Mouse (Mus musculus) limb, embryonic 13.5 days (tissue): Measurements from ENCODE around the gene Iqsec1. TPM values are rescaled to one million over a fixed set of nuclear protein-coding genes. Genes with fewer than 3 reads are reported as not detected.
A peak's percentile ranks its signal among the peaks of the same experiment; 100 is the strongest.

Source experiments
- ATAC-seq: fragments of 200-750 bp; cut with Nextera tagmentation; 2 replicates; pipeline ENCODE4 v1.8.0; 2017; ENCODE audit warnings: low read depth, moderate number of reproducible peaks, moderate TSS enrichment; ENCODE audit not compliant: low FRiP score
- H3K27ac ChIP-seq: fragments of 300-500 bp; sonication (generic); 2 replicates; pipeline ENCODE4 v1.5.1; 2015; ENCODE audit warnings: inconsistent platforms, mild to moderate bottlenecking, moderate library complexity
- H3K27me3 ChIP-seq: fragments of 300-500 bp; sonication (generic); 2 replicates; pipeline ENCODE4 v1.6.1; 2015; ENCODE audit warnings: mild to moderate bottlenecking, inconsistent platforms
- H3K36me3 ChIP-seq: fragments of 300-500 bp; sonication (generic); 2 replicates; pipeline ENCODE4 v1.6.1; 2015; ENCODE audit warnings: inconsistent platforms, mild to moderate bottlenecking, moderate library complexity
- H3K4me1 ChIP-seq: fragments of 300-500 bp; sonication (generic); 2 replicates; pipeline ENCODE4 v1.6.1; 2015; ENCODE audit warnings: inconsistent platforms
- H3K4me2 ChIP-seq: fragments of 300-500 bp; sonication (generic); replicated peaks from 2 replicates; pipeline ENCODE4 v1.6.1; 2015; ENCODE audit warnings: inconsistent platforms, mild to moderate bottlenecking, moderate library complexity
- H3K4me3 ChIP-seq: fragments of 300-500 bp; sonication (generic); 2 replicates; pipeline ENCODE4 v1.5.1; 2015; ENCODE audit warnings: moderate library complexity, mild to moderate bottlenecking, inconsistent platforms
- H3K9ac ChIP-seq: fragments of 300-500 bp; sonication (generic); 2 replicates; pipeline ENCODE4 v1.6.1; 2015; ENCODE audit warnings: mild to moderate bottlenecking, inconsistent platforms
- H3K9me3 ChIP-seq: fragments of 300-500 bp; sonication (generic); 2 replicates; pipeline ENCODE4 v1.6.1; 2016; ENCODE audit warnings: inconsistent platforms
- WGBS: fragments of 180-500 bp; shearing (Covaris S2); methylation state at CpG from one replicate; pipeline ENCODE4 v1.1.7; 2015; 5-methylcytosine and 5-hydroxymethylcytosine counted together
- polyA plus RNA-seq: library from polyadenylated mRNA; unstranded; fragments of >200 nt; fragmentation: Nextera tagmentation; extraction: Ambion mirVana; gene quantifications from 2 replicates; pipeline ENCODE4 v1.2.1, GENCODE M21; 2015

Iqsec1 gene
- polyA plus RNA-seq, 1 experiment from 2014 or later, result 11.1 TPM

DNA sequence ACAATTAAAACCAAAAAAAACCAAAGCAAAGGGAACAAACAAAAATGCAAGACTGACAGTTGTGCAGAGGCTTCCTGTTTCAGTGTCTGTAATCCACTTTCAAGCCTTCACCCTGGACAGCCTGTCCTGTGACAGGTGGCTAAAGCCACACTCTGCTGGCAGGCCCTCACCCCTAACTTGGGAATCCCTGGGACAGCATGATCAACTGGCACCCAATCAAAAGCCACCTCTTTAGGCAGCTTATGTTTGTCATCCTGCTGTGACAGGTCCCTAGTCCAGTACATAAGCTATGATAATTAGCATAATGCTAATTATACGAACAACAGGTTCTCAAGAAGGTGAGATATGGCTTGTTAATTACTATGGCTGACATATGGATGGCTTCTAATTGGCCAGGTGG lies 40.4 kb downstream of the Iqsec1 start:
- no peak overlapping the region for H3K27ac ChIP-seq
- peaks cover 21% of the 10 kb centered on the region for H3K4me1 ChIP-seq
- no peak overlapping the region for H3K4me3 ChIP-seq
- H3K27me3 ChIP-seq, result no peaks in the 10 kb centered on the region
- H3K9ac ChIP-seq, result no peak overlapping the region
- H3K9me3 ChIP-seq, result no peaks in the 10 kb centered on the region
- 80% methylated on average over 1 of the region's 1 CpGs for WGBS
- ATAC-seq, result no peak
- H3K36me3 ChIP-seq, result no peaks in the 10 kb centered on the region
- no peak overlapping the region for H3K4me2 ChIP-seq

- Histone ChIP-seq H3K4me3 (no peak overlapping the region), H3K9me3 (no peaks in the 10 kb centered on the region), H3K9ac (no peak overlapping the region), H3K4me2 (no peak overlapping the region), H3K27me3 (no peaks in the 10 kb centered on the region), H3K4me1 (peaks cover 21% of the 10 kb centered on the region), H3K27ac (no peak overlapping the region), H3K36me3 (no peaks in the 10 kb centered on the region)
- ATAC-seq, result no peak
- WGBS, result 46% methylated on average over 2 of the region's 2 CpGs
These were observed 42.8 kb downstream of the Iqsec1 start for GRCm38 (mm10) chr6:90945560-90946230.

- Histone ChIP-seq H3K4me2 (no peak overlapping the region), H3K27me3 (peaks cover 4% of the 10 kb centered on the region; the same call in 1 of the 2 replicates), H3K4me1 (peaks cover 40% of the 10 kb centered on the region), H3K27ac (no peak overlapping the region), H3K9me3 (no peaks in the 10 kb centered on the region), H3K9ac (no peak overlapping the region), H3K36me3 (no peaks in the 10 kb centered on the region), H3K4me3 (no peak overlapping the region)
- WGBS, result 54% methylated on average over 3 of the region's 3 CpGs
- no peak for ATAC-seq
These were observed 47.2 kb downstream of the Iqsec1 start for GRCm38 (mm10) chr6:90941257-90941656.

DNA sequence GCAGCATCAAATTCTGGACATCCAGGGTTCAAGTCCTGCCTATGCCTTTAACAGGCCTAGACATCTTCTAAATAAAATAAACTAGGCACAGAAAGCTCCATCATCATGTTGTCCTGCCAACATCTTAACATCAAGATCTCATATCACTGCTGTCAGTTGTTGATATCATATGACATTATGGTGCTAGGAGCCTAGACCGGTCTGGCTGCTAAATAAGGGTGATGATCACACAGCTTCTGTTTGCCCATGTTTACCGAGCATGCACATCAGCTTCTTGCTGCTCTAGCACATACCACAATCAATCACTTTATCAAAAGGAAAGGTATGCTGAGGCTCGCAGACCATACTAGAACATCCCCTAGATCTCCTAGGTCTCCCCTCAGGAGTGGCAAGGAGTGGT lies 54.8 kb downstream of the Iqsec1 start:
- peaks cover 24% of the 10 kb centered on the region for H3K4me1 ChIP-seq
- H3K9ac ChIP-seq, result no peak overlapping the region
- H3K9me3 ChIP-seq, result no peaks in the 10 kb centered on the region
- no peak for ATAC-seq
- H3K4me2 ChIP-seq, result no peak overlapping the region
- no peak overlapping the region for H3K27ac ChIP-seq
- H3K36me3 ChIP-seq, result no peaks in the 10 kb centered on the region
- WGBS, result 96% methylated on average over 3 of the region's 3 CpGs
- no peak overlapping the region for H3K4me3 ChIP-seq
- peaks cover 11% of the 10 kb centered on the region for H3K27me3 ChIP-seq

- WGBS, result 79% methylated on average over 2 of the region's 2 CpGs
- H3K36me3 ChIP-seq, result no peaks in the 10 kb centered on the region
- H3K9me3 ChIP-seq, result no peaks in the 10 kb centered on the region
- 0 out of 2 replicates have a peak, but pooled peaks cover under 1% of the 10 kb centered on the region for H3K27me3 ChIP-seq
- no peak overlapping the region for H3K27ac ChIP-seq
- no peak overlapping the region for H3K4me3 ChIP-seq
- no peak for ATAC-seq
- no peak overlapping the region for H3K9ac ChIP-seq
- no peaks in the 10 kb centered on the region for H3K4me1 ChIP-seq
- H3K4me2 ChIP-seq, result no peak overlapping the region
These were observed 59.7 kb downstream of the Iqsec1 start for GRCm38 (mm10) chr6:90928806-90929205.

DNA sequence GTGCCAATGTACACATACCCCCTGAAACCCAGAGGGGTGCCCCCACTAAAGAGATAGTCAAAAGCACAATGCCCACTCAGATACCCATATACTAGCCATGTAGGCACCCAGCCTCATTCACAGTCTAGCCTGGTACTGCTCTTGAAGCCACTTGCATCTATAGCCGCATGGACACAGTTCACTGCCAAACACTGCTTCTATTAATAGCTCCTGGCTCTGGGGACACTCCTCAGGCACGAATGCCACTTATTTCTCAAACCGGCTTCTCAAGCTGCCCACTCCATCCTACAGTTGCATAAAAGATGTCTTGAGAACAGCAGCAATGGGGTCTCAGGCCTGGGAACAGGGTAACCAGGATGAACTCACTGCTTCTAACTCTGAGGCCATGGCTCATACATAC lies 63.0 kb downstream of the Iqsec1 start:
- Histone ChIP-seq H3K4me2 (no peak overlapping the region), H3K9me3 (no peaks in the 10 kb centered on the region), H3K9ac (no peak overlapping the region), H3K27ac (no peak overlapping the region), H3K36me3 (no peaks in the 10 kb centered on the region), H3K4me3 (no peak overlapping the region), H3K4me1 (peaks cover 13% of the 10 kb centered on the region), H3K27me3 (no peaks in the 10 kb centered on the region; the same call in 1 of the 2 replicates)
- ATAC-seq, result no peak
- WGBS, result 78% methylated on average over 3 of the region's 3 CpGs

DNA sequence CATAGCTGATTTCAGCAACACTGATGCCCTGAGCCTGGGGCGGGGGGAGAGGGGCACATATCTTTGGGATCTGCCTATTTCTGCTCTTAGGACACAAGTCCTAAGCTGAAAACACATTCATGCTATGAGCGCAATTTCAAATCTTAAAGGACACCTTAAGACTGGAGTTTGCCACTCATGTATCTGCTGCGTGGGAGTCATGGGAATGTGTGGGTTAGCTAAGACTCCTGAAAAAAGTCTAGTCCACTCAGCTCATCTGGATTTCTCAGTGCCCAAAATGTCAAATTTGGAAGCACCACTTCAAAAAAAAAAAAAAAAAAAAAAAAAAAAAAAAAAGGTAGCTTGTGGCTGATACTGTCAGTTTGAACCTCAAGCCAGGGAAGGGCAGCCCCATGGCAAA lies 63.7 kb downstream of the Iqsec1 start:
- ATAC-seq, result no peak
- no peaks in the 10 kb centered on the region; the same call in 1 of the 2 replicates for H3K27me3 ChIP-seq
- no peak overlapping the region for H3K4me3 ChIP-seq
- 85% methylated on average over 3 of the region's 3 CpGs for WGBS
- no peak overlapping the region for H3K9ac ChIP-seq
- no peak overlapping the region for H3K4me2 ChIP-seq
- H3K27ac ChIP-seq, result no peak overlapping the region
- no peaks in the 10 kb centered on the region for H3K9me3 ChIP-seq
- H3K4me1 ChIP-seq, result peaks cover 19% of the 10 kb centered on the region
- no peaks in the 10 kb centered on the region for H3K36me3 ChIP-seq

DNA sequence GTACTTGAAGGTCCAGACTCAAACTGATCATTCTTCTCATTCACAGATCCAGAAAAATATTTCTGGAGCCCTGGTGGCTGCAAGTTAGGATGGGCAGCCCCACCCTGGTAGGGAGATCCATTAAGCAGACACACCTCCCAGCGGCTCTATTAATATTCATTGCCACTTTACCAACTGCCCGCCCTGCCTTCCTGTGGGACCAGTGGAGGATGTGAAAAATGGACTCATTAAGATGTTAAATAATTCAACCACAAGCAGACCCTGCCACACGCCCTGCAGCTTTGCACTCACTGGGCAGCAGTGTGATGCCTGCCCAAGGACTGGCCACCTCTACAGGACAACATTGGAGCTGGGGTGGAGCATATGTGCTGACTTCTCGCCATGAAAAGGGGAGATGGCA lies 64.1 kb downstream of the Iqsec1 start:
- Histone ChIP-seq H3K36me3 (no peaks in the 10 kb centered on the region), H3K4me3 (no peak overlapping the region), H3K27ac (no peak overlapping the region), H3K4me2 (no peak overlapping the region), H3K4me1 (peaks cover 24% of the 10 kb centered on the region), H3K9me3 (no peaks in the 10 kb centered on the region), H3K9ac (no peak overlapping the region), H3K27me3 (no peaks in the 10 kb centered on the region; the same call in 1 of the 2 replicates)
- WGBS, result 51% methylated on average over 4 of the region's 4 CpGs
- ATAC-seq, result no peak

DNA sequence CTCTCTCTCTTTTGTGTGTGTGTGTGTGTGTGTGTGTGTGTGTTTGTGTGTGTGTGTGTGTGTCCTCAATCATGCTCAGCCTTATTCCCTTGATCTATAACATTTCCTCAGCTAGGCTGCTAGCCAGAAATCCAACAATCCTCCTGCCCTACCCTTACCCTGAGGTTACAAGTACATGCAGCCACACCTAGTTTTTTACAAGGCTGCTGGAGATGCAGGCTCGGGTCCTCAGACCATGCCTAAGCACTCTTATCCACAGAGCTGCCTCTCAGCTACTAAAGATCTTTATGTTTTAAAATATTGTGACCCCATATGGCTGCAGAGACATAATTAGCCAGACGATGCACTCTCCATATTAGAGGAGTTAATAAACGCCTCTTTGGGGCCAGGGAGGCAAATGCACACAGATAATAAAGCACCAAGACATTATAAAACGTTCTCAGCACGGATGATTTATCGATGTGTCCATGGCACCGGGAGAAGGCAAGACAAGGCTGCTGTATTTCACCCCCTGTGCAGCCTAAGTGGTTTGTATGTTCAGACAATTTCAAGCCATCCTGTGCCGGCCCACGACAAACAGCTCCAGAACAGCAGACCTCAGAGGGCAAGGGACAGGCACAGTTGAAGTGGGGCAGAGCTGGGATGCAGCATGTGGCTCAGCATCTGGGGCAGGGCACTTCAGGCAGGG lies 67.1 kb downstream of the Iqsec1 start:
- Histone ChIP-seq H3K27me3 (no peaks in the 10 kb centered on the region; the same call in 1 of the 2 replicates), H3K36me3 (no peaks in the 10 kb centered on the region), H3K4me1 (peaks cover 32% of the 10 kb centered on the region), H3K9ac (no peak overlapping the region), H3K9me3 (no peaks in the 10 kb centered on the region), H3K4me2 (no peak overlapping the region), H3K4me3 (no peak overlapping the region), H3K27ac (no peak overlapping the region)
- no peak for ATAC-seq
- 39% methylated on average over 9 of the region's 9 CpGs for WGBS

- WGBS, result 24% methylated on average over 5 of the region's 5 CpGs
- Histone ChIP-seq H3K4me1 (peaks cover 37% of the 10 kb centered on the region), H3K36me3 (no peaks in the 10 kb centered on the region), H3K9me3 (no peaks in the 10 kb centered on the region), H3K4me3 (no peak overlapping the region), H3K9ac (no peak overlapping the region), H3K27me3 (no peaks in the 10 kb centered on the region; the same call in 1 of the 2 replicates), H3K4me2 (0 out of 2 replicates have a peak overlapping the region, but pooled peaks have one; percentile 4), H3K27ac (peak overlapping the region; percentile 52; the same call in 1 of the 2 replicates)
- no peak for ATAC-seq
These were observed 67.8 kb downstream of the Iqsec1 start for GRCm38 (mm10) chr6:90920510-90921220.

DNA sequence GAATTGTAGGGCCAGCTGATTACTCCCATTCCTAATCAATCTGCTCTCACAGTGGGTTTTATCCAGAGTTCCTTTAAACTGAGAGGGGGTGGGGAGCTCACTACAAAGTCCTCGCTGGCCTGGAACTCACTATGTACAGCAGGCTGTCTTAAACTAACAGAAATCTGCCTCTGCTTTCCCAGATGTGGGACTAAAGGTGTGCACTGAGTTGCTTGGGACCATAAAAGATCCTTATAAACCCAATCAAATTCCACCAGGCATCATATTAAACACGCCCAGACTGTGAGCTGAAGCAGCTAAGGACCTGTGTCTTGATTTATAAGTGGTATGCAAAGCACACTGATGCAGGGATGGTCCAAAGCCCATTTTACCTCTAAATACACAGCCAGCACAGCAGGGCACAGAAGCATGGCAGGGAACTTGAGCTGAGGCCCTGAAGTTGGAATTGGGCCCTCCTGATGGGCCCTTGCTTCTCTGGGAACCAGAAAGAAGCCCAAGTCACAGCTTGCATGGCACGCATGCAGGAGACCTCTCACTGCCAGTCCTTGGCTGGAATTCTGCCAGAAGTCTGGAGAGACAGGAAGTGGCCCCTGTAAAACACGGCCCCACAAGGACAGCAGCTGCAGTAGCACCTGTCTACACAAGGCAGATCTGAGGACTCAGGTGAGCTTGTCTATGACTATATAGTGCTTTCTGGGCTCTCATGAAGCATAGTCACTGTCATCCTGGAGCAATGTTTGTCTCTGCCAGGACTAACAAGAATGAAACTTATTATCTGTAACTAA lies 68.7 kb downstream of the Iqsec1 start:
- H3K9me3 ChIP-seq, result no peaks in the 10 kb centered on the region
- H3K27ac ChIP-seq, result peak overlapping the region; percentile 52; the same call in 1 of the 2 replicates
- no peak overlapping the region for H3K9ac ChIP-seq
- no peak overlapping the region for H3K4me3 ChIP-seq
- 18% methylated on average over 4 of the region's 4 CpGs for WGBS
- peaks cover 39% of the 10 kb centered on the region for H3K4me1 ChIP-seq
- no peaks in the 10 kb centered on the region; the same call in 1 of the 2 replicates for H3K27me3 ChIP-seq
- peak; percentile 70 for ATAC-seq
- no peaks in the 10 kb centered on the region for H3K36me3 ChIP-seq
- H3K4me2 ChIP-seq, result peak overlapping the region; percentile 15; the same call in 1 of the 2 replicates
